Mouse (Mus musculus) retina, postnatal 7 days (tissue): Measurements from ENCODE around the gene Zfp689.
A peak's percentile ranks its signal among the peaks of the same experiment; 100 is the strongest.
"Not testable (repeated sequence)": the region's sequence is repeated elsewhere in the genome, so short reads cannot be mapped to it uniquely, and the experiment has no call there.

Experiments
- DNase-seq: peaks from one replicate; pipeline ENCODE4 v3.0.0-alpha.2; 2012; ENCODE audit warnings: low read depth, low spot score

Zfp689 gene

DNA sequence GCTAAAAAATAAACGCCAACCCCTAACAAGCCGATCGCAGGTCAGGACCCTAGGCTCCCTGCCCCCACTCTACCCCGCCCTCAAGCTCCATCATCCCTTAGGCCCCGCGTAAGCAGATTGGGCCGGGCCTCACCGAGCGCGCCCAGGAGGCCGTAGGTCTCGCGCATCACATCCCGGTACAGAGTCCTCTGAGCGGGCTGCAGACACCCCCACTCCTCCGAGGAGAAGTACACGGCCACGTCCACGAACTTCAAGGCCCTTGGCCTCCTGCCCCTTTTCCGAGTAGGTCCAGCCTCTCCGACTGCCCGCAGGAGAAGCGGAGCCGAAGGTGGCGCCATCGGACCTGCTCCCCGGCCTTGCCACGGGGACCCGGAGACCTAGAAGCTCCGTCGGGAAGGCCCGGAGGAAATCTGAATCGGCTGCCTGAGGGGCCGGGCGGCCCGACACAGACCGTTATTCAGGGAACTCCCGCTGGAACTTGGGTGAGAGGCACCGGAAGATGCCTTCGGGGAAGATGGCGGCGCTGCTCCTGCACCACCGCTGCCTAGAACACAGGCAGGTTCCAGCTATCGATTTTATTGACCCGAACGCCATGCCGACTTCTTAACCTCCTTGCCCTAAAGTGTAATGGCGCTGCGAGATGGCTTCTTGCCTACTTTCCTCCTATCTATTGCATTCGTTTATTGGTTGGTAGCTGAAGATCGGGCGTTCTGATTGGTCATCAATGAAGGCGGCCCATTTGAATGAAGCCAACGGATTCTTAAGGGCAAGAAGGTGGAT is at the start of gene Zfp689:
Zfp689 (minus strand) TSS at position 638 of the 780 bp plus-strand sequence.
- peak; percentile 97 for DNase-seq

DNA sequence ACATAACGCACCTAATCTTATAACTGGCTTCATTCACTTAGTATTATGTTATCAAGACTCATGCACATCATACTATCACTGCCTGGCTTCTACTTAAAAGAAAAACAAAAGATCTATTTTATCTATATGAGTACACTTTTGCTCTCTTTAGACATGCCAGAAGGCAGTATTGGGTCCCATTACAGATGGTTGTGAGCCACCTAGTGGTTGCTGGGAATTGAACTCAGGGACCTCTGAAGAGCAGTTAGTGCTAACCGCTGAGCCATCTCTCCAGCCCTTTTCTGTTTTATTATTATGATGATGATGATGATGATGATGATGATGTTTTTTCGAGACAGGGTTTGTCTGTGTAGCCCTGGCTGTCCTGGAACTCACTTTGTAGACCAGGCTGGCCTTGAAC is 49.4 kb upstream of the Zfp689 start:
- no peak for DNase-seq

DNA sequence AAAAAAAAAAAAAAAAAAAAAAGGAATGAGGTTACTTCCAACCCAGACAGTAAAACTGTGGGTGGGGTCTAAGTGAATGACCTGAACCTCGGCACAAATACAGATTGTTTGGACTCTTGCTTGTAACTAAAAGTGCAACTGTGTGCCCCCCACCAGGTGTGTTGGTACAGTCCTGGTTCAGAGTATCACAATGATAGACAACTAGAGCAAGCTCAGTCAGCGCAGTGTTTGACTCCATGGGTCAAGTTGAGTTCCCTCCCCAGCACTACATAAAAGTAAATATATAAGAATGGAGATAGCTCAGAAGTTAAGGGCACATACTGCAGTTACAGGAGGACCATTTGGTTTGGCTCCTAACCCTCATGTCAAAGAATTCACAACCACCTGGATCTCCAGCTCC is 48.4 kb upstream of the Zfp689 start:
- DNase-seq, result no peak

DNA sequence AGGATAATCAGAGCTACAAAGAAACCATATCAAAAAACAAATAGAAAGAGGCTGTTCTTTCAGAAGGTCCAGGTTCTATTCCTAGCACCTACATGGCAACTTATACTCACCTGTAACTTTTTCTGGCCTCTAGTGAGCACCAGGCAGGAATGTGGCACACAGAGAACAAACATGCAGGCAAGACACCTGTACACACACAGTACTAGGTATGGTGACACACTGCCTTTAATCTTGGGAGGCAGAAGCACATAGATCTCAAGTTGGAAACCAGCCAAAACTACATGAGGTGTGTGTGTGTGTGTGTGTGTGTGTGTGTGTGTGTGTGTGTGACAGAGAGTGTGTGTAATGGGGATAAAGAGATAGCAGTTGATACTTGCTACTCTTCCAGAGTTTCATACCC is 45.7 kb upstream of the Zfp689 start:
- no peak for DNase-seq

DNA sequence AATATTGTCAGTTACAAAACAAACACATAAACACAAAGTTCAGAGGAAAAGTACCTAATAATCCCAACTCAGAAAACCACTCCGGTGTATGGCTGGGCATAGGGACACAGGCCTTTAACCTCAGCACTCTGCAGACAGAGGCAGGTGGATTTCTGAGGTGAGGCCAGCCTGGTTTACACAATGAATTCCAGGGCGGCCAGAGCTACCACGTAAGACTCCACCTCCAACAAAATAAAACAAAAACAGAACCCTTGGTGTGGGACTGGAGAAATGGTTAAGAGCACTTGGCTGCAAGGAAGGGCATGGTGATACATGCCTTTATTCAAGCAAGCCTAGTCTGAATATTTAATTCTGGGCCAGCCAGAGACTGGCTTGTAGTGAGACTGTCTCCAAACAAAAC is 42.9 kb upstream of the Zfp689 start:
- DNase-seq, result no peak

DNA sequence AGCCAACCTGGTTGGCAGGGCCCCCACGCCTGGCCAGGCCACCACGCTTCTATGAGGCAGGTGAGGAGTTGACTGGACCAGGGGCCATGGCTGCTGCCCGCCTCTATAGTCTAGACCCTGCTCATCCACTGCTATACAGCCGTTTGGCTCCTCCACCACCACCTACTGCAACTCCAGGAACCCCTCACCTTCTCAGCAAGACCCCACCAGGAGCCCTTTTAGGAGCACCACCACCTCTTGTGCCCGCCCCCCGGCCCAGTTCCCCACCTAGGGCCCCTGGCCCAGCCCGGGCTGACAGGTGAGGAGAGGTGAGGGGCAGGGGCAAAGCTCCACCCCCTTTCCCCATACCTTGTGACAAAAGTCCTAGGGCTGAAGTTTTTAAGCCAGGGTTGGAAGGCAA is 41.0 kb upstream of the Zfp689 start:
- no peak for DNase-seq

DNA sequence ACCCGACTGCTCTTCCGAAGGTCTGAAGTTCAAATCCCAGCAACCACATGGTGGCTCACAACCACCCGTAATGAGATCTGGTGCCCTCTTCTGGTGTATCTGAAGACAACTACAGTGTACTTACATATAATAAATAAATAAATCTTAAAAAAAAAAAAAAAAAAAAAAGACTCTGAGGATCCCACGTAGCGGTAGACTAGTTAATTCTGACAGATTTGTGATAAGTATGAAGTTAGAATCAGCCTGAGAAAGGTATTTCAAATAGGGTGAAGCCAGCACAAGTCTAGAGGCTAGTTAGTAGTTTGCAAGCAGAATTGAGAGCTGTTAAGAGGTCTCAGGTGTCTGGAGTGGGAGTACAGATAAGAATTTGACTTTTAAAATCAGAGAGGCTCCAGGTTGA is 39.4 kb upstream of the Zfp689 start:
- not testable (repeated sequence) for DNase-seq

DNA sequence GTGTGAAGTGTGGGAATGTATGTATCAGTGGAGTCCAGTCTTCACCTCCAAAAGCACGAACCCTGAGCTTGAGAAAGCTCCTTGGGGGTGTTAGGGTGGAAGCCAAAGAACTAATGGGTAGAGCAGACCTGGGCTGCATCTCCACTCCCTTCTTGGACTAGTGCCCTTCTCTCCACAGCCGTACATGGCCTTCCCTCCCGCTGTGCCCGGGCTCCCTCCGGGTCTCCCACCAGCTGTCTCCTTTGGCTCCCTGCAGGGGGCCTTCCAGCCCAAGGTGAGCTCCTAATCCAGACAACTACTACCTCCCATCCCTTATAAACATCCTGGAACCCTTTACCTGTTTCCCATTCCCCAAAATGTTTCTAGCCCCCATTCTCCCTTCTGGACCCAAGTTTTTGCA is 36.5 kb upstream of the Zfp689 start:
- DNase-seq, result no peak

DNA sequence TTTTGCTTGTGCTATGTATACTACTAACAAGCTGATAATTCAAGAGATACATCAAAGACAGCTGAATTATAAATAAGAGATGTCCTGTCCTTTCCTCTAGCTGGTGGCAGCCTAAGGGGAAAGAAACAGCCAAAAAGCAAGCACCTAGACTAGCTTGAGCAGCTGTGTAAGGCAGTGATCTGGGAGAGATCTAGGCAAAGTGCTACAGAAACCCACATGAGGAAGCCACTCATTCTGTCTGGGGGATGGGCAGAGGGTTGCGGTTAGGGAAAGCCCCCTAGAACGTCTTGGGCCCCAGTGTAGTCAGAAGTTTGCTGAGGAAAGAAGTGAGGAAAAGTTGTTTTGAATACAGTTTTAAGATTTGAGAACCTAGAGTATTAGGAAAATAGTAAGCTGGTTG is 31.4 kb upstream of the Zfp689 start:
- DNase-seq, result no peak

DNA sequence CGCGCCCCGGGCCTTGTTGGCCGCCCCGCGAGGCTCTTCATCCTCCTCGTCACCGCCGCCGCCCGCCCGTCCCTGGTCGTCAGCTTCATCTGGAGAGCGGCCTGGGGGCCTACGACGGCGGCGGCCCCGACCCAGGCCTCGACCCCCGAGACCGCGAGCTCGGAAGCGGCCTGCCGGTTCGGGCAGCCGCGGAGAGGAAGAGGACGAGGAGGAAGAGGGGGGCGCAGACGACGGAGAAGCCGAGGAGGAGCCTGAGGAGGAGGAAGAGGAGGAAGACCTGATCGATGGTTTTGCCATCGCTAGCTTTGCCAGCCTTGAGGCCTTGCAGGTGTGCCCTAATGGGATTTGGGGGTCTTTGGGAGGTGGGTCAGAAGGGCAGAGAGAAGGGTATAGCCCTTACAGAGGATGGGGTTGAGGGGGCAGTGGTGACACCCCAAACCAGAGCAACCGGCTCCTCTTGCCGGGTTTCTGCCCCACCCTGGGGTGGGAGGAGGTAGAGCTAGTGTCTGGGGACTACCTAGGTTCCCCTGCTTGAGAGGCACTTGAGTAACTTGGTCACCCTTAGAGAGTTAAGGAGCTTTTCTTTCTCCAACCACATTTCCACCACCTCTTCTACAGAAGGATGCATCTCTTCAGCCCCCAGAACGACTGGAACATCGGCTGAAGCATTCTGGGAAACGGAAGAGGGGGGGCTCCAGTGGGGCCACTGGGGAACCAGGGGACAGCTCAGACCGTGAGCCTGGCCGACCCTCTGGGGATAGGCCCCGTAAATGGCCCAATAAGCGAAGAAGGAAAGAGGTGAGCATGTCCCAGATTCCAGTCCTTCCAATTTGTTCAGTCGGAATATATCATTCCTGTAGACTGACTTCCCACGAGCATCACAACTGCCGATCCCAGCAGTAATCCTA is 30.6 kb upstream of the Zfp689 start:
- no peak for DNase-seq

DNA sequence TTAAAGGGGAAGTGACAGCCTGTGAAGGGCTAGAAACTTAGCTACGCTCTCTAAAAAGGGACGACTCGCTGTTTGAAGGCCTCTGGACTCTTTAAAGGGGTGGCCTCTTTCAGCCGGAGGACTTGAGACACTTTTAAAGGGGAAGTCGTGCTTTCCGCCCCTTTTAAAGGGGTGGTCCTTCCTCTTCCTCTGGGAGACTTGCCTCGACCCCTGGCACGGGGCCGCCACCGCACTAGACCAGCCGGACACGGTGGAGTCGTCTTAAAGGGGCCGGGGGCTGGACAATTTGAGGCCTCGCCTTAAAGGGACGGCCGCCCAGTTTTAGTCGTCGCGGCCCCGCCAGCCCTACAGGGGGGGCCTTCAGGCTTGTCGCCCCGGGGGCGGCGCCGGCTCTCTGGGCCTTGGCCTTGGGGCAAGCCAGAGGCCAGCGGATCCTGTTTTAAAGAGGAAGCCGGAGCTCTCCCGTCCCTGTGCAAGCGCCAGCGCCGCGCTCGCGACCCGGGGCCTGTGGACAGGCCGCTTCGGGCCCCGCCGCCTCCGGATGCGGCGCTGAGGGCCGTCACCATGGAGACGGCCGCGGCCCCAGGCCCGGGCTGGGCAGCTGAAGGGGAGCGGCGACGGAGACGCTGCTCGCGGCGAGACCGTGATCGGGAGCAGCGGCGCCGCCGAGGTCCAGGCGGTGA is 29.8 kb upstream of the Zfp689 start, which contains the start of gene Fbrs:
Fbrs (plus strand) TSS at position 565 of the 683 bp plus-strand sequence.
- DNase-seq, result peak; percentile 96

DNA sequence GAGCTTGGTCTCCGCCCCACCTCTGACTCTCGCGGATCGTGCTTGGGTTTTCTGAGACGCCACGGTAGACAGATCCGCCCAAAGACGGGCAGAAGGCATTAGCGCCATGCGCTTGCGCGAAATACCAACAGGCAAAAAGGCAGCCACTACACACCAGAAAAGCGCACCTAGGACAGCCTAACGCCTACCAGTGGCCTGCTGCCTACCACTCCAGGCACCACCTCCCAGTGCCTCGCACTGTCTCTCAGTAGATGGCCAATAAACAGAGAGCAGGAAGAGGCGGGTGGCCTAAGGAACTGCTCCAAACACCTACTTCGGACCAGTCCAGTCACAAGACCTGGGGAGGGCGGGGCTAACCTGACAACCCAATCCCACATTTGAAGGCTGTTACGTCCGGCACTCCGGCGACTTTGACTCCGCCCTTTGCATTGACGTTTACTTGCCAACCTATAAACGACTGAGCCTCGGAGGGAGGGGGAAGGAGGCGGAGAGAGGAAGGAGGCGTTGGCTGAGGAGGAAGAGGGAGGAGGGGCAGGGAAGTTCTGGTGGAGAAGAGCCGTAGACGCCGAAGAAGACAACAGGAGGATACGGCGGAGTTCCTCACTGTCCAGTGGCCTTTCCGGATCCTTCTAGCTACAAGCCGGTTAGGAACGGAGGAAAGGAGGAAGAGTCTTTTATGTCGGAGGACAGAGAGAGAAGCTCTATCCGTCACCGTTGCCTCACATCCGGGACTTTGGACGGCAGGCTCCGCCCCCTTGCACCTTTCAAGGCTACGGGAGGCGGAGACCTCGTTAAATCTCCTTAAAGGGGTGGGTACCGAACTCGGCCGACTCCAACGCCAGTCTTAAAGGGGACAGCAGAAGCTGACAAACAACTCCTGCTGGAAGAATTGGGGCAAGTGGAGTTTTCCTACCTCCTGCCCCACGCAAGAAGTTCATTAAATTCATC is 29.0 kb upstream of the Zfp689 start:
- peak; percentile 100 for DNase-seq

DNA sequence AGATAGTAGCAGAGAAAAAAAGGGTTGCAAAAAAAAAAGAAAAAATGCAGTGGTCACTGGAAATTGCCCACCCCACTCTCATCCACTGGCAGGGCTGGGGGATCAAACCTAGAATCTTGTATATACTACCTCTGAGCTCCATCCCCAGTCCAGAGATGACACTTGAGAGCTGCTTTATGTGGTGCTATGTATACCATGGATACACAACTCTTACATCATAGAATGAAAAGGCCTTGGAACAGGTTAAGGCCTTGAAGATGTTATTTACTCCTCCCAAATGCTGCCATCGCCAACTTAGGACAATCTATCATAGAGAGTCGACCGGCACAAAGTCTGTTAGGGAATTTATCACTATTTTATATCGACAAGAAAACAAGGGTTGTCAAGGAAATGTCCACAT is 27.9 kb upstream of the Zfp689 start:
- no peak for DNase-seq

DNA sequence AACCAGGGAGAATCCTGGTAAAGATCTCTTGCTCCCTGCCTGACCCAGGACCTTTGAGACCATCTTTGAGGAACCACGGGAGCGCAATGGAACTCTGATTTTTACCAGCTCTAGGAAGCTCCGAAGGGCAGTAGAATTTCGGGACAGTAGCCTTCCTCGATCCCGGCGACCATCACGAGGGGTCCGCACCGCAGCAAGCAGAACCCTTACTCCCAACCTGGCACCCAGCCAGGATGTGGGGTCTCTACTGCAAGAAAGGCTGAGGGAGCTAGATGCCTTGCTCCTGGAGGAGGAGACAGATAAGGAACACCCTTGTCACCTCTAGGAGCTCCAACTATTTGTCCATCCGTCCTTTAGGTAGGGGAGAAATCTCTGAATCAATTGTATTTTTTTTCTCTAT is 27.4 kb upstream of the Zfp689 start:
- no peak for DNase-seq

DNA sequence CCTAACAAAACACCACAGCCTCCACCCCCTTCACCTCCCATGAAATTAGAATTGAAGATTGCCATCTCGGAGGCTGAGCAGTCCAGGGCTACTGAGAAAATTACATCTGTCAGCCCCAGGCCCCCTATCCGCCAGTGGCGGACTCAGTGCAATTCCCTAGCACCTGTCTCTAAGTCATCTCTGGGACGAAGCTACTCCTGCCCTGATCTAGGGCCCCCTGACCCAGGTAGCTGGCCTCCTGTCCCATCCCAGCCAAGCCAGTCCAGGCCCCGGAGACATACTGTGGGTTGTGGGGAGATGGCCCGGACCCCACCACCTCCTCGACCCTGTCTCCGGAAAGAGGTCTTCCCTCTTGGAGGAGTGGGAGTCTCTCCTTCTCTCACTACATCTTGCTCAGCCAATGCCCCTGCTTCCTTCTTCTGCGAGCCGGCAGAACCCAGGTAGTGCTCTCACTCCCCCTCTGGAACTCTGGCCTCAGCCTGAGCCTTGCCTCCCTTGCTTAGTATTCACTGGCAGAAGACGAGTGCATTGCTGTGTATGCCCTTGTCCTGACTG is 26.3 kb upstream of the Zfp689 start:
- no peak for DNase-seq

DNA sequence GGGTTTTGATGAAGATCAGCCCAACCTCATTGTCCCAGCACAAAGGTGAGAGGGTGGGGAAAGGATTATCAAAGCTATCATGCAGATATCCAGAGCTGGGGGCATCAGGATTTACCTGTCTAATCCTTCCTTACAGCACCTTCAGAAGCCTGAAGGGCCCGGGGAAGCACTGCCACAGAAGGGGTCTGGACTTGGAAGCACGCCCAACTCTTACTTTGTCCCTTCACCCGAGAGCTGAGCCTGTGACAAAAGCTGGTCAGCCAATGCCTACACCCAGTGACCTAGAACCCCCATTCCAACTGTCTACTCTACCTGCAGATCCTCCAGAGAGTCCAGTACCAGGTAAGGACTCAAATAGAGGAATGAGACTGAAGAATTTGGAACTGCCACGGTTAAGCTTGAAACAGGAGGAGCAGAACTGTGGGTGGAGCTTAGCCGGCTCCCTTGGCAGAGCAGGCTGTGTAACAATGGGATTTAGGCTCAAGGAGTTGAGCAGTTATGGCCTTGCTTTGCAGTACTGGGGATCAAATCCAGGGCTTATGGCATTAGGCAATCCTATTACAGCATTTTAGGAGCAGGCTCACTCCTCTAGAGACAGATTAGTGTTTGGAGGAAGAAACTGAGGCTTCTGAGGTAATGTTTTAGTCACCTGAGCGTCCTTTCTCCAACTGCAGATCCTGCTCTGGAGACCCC is 25.6 kb upstream of the Zfp689 start:
- peak; percentile 52 for DNase-seq

DNA sequence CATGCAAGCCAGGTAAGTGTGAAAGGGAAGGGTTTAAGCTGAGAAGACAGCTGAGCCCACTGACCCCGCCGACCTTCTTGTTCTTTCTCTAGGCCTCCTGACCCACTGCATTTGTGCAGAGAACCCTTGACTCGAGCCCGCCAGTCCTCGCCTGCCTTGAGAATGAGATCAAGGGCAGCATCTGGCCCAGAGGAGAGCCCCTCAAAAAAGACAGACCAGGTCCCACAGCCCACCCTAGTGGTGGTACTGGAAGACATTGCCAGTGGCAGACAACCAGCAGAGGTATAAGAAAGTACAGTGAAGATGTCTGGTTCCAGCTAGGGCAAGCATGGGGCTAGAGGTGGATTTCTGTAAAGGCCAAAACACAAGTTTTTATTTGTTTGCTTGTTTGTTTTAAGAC is 24.7 kb upstream of the Zfp689 start:
- no peak for DNase-seq

DNA sequence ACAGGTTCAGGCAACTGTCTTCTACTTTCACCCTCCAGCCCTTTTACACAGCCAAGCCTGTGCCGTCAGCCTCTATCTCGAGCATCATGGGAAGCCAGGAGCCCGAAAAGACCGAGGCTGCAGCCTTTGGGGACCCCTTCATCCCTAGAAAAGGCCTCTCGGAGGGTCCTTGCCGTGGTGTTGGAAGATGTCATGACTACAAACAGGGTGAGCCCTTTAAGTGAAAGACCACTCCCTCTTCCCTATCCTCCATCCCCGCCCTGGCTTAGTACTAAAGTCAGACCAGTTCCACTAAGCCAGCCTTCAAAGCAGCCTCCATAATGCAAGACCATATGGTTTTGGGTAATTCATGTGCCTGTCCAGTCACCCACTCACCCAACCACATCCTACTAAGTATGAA is 23.1 kb upstream of the Zfp689 start:
- DNase-seq, result no peak

DNA sequence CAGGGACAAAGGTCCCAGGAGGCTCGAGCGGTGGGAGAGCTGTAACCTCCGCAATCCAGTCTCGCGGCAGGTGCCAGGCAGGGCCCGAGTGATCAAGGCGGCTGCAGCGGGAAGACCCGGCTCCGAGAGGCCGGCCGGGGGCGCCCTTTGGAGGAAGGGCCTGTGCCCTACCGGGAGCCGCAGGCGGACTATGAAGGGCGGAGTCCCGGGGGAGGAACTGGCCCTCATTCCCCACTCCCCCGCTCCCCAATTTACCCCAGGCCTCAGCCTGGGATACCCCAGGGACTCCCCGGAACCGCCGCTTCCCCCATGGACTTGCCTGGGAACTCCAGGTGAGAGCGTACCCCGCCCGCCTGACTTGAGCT is 22.7 kb upstream of the Zfp689 start:
- no peak for DNase-seq
